ENCODE assay signal across 21 mouse cellular contexts in the genomic region with DNA sequence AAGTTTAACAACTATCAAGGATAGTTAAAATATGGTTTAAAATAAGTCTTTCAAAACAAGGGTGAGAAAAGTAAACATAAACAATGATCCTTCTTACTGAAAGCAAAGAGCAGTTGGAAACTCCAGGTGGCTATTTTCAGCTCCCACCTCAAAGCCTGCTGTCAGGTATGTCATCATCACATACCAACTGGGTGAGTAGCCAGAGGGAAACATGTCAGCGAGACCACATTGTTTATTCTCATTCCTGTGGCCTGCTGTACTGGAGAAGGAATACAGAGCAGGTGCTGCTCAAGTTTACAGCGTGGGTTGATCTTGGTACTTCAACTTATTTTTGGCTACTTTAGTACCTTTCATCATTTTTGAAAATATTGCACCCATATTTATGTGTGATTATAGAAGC.
A peak's percentile ranks its signal among the peaks of the same experiment; 100 is the strongest.
DNase-seq lines count a peak whose midpoint lies in the region; ATAC-seq and TF ChIP-seq lines count a peak whose summit lies in the region.
"Had no signal": no experiment of that assay in that cellular context is flagged by ENCODE, and none has a peak within 500 bp of the region (broad histone marks: within the 10 kb centered on the region; RNA-seq: fewer than 3 reads in every experiment).

No protein-coding gene starts in this region.

- no peak overlapping the region for H3K9ac ChIP-seq in heart, embryonic 11.5 days (ENCODE audit: low read depth, low read length)
- no peak overlapping the region for H3K9ac ChIP-seq in kidney, embryonic 15.5 days
- H3K9ac ChIP-seq in midbrain, embryonic 13.5 days (replicated peaks), result no peak overlapping the region
- H3K9ac ChIP-seq: embryonic facial prominence, embryonic 12.5 days; hindbrain, embryonic 14.5 days; intestine, embryonic 15.5 days; lung, embryonic 15.5 days had no signal

- DNase-seq in 416B (ENCODE audit: low read depth), result peak; percentile 34
- peak; percentile 64 for DNase-seq in Patski (ENCODE audit: low read depth, low spot score)
- peak; percentile 2 to 22 for DNase-seq in heart, postnatal 14 days
- DNase-seq in left cerebral cortex, adult 8-10 months (ENCODE audit: low spot score in 2 of 2), result no peak
- DNase-seq: adrenal gland, adult 8-10 months; cerebellum, adult 11-12 months; cerebellum, postnatal 36 days; gastrocnemius, postnatal 36 days; right cerebral cortex, postnatal 25 days; thymus, postnatal 36 days had no signal

- H3K4me3 ChIP-seq in heart, embryonic 11.5 days (ENCODE audit: low read depth, low read length), result no peak overlapping the region
- no peak overlapping the region for H3K4me3 ChIP-seq in kidney, embryonic 15.5 days (replicated peaks)
- H3K4me3 ChIP-seq in midbrain, embryonic 13.5 days (replicated peaks), result no peak overlapping the region
- H3K4me3 ChIP-seq: embryonic facial prominence, embryonic 12.5 days; intestine, embryonic 15.5 days; layer of hippocampus, adult 2 months; limb, embryonic 10.5 days; lung, embryonic 15.5 days had no signal

- 19% methylated on average over 2 of the region's 2 CpGs for WGBS in heart, embryonic 11.5 days (ENCODE audit: insufficient replicate concordance)
- WGBS in kidney, embryonic 15.5 days, result 50% methylated on average over 2 of the region's 2 CpGs
- WGBS in midbrain, embryonic 13.5 days, result 82% methylated on average over 2 of the region's 2 CpGs

- POLR2A ChIA-PET in Patski (lab: Charles Lee), result no interaction called here

- intact Hi-C loops in heart, postnatal 14 days (cut with DNase I), result loop anchor here (10.0 kb wide), 1 partner anchor 351 kb away; a partner anchor contains a TSS

- peaks cover 3% of the 10 kb centered on the region; the same call in 1 of the 2 replicates for H3K4me1 ChIP-seq in heart, embryonic 11.5 days (ENCODE audit: control insufficient read depth, insufficient read depth, low read length)
- no peaks in the 10 kb centered on the region for H3K4me1 ChIP-seq in kidney, embryonic 15.5 days
- H3K4me1 ChIP-seq in midbrain, embryonic 13.5 days (replicated peaks), result no peaks in the 10 kb centered on the region
- H3K4me1 ChIP-seq: embryonic facial prominence, embryonic 12.5 days; intestine, embryonic 15.5 days; limb, embryonic 10.5 days; lung, embryonic 15.5 days had no signal

- H3K27me3 ChIP-seq in Patski, result no peaks in the 10 kb centered on the region
- no peaks in the 10 kb centered on the region for H3K27me3 ChIP-seq in heart, embryonic 11.5 days (ENCODE audit: control insufficient read depth, insufficient read depth, low read length)
- H3K27me3 ChIP-seq in kidney, embryonic 15.5 days, result no peaks in the 10 kb centered on the region
- no peaks in the 10 kb centered on the region for H3K27me3 ChIP-seq in midbrain, embryonic 13.5 days
- H3K27me3 ChIP-seq: embryonic facial prominence, embryonic 12.5 days; intestine, embryonic 15.5 days; lung, embryonic 15.5 days had no signal

- TF ChIP-seq CTCF in Patski (IDR thresholded peaks at IDR 0.05), result no peak

- peak; percentile 94 for ATAC-seq in Patski
- ATAC-seq in heart, embryonic 11.5 days (replicated peaks; ENCODE audit: insufficient number of reproducible peaks, low FRiP score, low TSS enrichment), result peak; percentile 57; the same call in 1 of the 2 replicates
- no peak for ATAC-seq in kidney, embryonic 15.5 days (replicated peaks; ENCODE audit: low FRiP score)
- no peak for ATAC-seq in midbrain, embryonic 13.5 days
- ATAC-seq: intestine, embryonic 15.5 days had no signal

- CTCF ChIA-PET in Patski (lab: Charles Lee), result no interaction called here

- no peak overlapping the region for H3K4me2 ChIP-seq in heart, embryonic 11.5 days
- no peak overlapping the region for H3K4me2 ChIP-seq in kidney, embryonic 15.5 days
- H3K4me2 ChIP-seq in midbrain, embryonic 13.5 days (replicated peaks), result no peak overlapping the region
- H3K4me2 ChIP-seq: embryonic facial prominence, embryonic 12.5 days; hindbrain, embryonic 14.5 days; intestine, embryonic 15.5 days; liver, embryonic 11.5 days; lung, embryonic 15.5 days had no signal

- no peaks in the 10 kb centered on the region for H3K36me3 ChIP-seq in heart, embryonic 11.5 days (ENCODE audit: control insufficient read depth, insufficient read depth, low read length)
- no peaks in the 10 kb centered on the region for H3K36me3 ChIP-seq in kidney, embryonic 15.5 days
- no peaks in the 10 kb centered on the region for H3K36me3 ChIP-seq in midbrain, embryonic 13.5 days
- H3K36me3 ChIP-seq: embryonic facial prominence, embryonic 12.5 days; intestine, embryonic 15.5 days; limb, embryonic 10.5 days; lung, embryonic 15.5 days had no signal

- H3K9me3 ChIP-seq in heart, embryonic 11.5 days (replicated peaks; ENCODE audit: control insufficient read depth, low read length), result no peaks in the 10 kb centered on the region
- no peaks in the 10 kb centered on the region for H3K9me3 ChIP-seq in kidney, embryonic 15.5 days (replicated peaks)
- no peaks in the 10 kb centered on the region for H3K9me3 ChIP-seq in midbrain, embryonic 13.5 days
- H3K9me3 ChIP-seq: embryonic facial prominence, embryonic 12.5 days; intestine, embryonic 15.5 days; limb, embryonic 10.5 days; lung, embryonic 15.5 days had no signal

- in situ Hi-C loops in Patski (cut with MboI; ENCODE audit: low pct_unique_long_range_greater_than_20kb), result loop anchor here (5.0 to 10.0 kb wide), 2 partner anchors 223 to 351 kb away; a partner anchor contains a TSS

- H3K27ac ChIP-seq in heart, embryonic 11.5 days (ENCODE audit: low read depth, low read length), result no peak overlapping the region
- no peak overlapping the region for H3K27ac ChIP-seq in kidney, embryonic 15.5 days
- no peak overlapping the region for H3K27ac ChIP-seq in midbrain, embryonic 13.5 days
- H3K27ac ChIP-seq: embryonic facial prominence, embryonic 12.5 days; hindbrain, embryonic 14.5 days; intestine, embryonic 15.5 days; kidney, postnatal 0 days; layer of hippocampus, adult 2 months; limb, embryonic 10.5 days; lung, embryonic 15.5 days had no signal

Comparison
In these comparisons a context has a peak if more than half of its experiments do, and no peak if none do; other contexts are left out.
1. DNase-seq: peak in 416B (single experiment), Patski (single experiment) and heart, postnatal 14 days (2 of 2); none in left cerebral cortex, adult 8-10 months (0 of 2).
2. ATAC-seq: peak in Patski (single experiment) and heart, embryonic 11.5 days (single experiment); none in kidney, embryonic 15.5 days (single experiment) and midbrain, embryonic 13.5 days (single experiment).